Mouse (Mus musculus) retina, adult 2 months (tissue): ENCODE measurements around the gene Rpp25.

ENCODE experiments used
- DNase-seq: peaks from one replicate; pipeline ENCODE4 v3.0.0-alpha.2; 2012; ENCODE audit warnings: low read depth, low spot score

The Rpp25 gene

DNA sequence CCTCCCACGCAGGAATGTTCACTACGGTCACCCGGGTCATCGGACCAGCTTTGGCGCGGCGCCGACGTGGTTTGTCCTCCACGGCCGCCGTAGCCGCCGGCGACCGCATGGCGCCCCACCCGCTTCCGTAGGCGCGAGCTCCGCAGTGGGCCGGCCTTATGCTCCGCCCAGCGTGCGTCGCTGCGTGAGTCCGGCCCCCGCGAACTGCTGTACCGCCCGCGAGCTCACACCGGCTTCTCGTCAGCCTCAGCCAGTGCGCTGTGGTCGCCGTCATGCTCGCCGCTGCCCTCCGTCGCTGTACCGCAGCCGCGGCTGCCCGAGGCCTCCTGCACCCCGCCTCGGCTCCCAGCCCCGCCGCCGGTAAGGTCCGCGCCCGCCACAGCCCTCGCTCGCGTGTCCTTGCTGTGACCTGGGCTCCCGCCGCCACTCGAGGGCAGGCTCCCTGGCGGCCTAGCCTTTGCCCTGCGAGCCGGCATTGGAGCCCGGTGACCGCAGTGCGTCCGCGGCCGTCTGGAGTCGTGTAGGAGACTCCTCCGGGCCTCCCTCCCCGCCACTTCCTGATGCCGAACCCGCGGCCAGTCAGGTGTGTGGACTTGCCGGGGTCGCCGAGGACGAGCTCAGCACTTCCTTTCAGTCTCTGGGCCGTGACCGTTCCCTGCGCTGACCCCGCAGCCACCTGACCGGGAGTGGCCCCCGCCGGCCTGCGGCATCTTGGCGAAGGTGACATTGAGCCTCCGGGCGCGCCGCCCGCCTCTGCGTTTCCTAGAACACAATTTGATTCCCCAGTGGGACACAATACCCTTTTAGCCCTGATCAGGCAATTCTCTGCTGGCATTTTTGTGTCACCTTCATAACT is 17.5 kb downstream of the Rpp25 start, which contains the start of gene Cox5a:
Gene Cox5a, plus strand, starts transcription at position 219 of the 856 bp plus-strand sequence.
- DNase-seq: peak; percentile 83

DNA sequence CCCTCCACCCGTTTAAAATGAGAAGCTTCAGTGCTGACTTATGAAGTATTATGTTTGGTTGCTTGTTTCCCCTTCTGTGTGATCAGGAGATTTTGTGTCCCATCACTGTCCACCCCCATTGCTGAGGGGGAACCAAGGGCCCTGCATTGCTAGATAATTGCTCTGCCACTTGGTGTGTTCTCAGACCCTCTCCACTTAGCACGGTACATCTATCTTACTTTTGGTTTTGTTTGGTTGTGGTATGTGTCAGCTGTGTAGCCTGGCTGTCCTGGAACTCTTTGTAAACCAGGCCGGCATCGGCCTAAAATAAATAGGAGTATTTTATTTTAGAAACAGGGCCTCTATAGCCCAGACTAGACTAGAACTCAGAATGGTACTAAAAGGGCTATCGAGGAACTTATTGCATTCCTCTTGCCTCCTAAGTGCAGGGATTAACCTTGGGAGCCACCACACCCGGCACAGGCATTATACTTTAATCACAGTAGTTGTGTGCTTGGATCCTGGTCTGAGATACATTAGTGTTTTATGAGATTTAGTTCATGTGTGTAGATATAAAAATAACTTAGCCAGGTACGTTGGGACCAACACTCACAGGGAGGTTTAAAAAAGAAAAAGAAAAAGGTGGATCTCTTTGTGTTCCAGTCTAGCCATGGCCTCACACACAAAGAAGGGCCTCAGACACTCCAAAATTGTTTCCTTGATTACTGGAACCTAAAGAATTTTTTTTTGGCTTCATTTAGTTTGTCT is 18.5 kb downstream of the Rpp25 start:
- no peak for DNase-seq

DNA sequence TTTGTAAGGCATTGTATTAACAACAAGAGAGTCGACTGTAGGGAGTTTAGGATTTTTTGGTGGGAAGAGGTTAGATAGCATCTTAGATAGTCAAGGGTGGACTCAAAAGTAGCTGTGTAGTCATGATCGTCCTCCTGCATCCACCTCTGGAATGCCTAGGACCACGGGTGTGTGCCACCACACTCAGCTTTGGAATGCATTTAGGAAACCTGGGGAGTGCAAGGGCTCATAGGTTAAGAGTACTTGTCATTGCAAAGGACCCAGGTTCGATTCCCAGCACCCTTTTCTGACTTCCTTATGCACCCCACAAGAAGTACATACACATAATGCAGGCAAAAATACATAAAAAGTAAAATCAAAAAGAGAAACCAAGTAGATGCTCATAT is 19.0 kb downstream of the Rpp25 start:
- DNase-seq: no peak

DNA sequence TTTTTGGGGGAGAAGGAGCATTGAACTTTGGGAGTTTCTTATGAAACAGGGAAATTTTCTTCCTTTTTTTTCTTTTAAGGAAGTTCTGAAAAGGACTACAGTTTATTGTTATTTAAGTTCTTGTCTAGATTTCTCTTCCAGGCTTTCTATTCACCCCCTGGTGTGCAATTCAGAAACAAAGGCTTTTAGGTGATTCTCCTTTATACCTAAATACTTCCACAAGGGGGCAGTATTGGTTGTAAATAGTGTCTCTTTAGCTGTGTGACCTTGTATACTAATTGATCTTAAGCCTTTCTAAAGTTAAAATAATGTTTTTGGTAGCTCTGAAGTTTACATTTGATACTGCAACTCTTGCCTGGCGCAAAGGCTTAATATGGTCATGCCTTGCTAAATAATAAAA is 19.9 kb downstream of the Rpp25 start:
- no peak for DNase-seq

DNA sequence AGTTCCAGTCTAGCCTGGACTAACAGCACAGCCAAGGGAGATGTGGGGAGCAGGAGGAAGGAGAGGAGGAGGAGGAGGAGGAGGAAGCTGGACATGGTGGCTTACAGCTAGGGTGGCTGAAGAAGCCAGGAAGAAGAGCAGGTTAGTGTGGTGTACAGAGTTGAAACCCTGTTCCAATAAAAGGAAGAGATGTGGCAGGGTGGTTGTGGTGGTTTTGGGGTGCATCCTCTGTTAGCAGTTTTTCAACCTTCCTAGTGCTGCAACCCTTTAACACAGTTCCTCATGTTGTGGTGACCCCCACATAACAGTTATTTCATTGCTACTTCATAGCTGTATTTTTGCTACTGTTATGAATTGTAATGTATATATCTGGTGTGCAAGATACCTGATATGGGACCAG is 20.6 kb downstream of the Rpp25 start:
- DNase-seq: no peak

DNA sequence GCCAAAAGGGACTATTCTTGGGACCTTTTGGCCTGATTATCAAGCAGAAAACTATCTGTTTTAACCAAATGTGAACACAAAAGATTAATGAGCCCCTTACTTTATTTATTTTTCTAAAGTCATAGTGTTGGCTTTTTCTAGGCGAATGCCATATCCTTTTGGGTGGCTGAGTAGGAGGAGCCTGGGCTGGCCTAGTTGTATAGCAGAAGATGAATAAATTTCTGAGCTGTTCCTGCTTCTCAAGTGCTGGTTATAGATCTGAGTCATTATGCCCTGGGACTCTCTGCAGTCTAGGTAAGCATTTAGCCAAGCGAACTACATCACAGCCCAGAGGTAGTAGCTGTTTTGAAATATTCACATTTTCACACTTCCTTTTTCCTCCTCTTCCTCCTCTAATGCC is 21.7 kb downstream of the Rpp25 start:
- DNase-seq: no peak

DNA sequence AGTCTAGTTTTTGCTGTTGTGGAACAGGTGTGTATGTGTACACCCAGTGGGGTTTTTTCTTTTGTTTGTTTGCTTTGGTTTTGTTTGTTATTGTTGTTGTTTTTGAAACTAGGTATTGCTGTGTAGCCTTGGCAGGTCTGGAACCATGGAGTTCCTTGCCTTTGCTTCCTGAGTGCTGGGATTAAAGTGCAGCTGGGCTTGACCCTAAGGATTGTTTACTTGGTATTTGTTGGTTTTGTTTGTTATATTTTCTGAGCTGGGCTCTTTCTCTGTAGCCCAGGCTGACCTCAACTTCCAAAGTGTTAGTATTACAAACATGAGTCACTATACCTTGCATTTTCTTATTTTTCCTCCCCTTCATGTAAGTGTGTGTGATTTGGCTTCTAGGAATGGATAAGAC is 22.6 kb downstream of the Rpp25 start:
- no peak for DNase-seq

DNA sequence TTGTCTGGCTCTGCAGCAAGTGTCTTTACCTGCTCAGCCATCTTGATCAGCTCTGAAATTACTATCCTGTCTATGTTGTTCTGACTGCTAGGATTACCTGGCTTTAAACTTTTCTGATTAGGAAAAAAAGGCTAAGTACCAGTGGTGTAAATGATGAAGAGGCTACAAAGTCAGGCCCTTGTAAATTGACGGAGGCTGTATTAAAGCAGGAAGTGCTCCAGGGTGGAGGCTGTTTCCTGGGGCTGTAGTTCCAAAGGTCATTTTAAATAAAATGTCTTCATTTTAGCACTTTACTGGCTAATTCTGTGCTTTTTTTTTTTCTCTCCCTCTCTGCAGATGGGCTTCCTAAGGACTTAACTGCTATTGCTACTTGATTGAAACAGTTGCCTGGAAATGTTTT is 28.1 kb downstream of the Rpp25 start:
- DNase-seq: no peak

DNA sequence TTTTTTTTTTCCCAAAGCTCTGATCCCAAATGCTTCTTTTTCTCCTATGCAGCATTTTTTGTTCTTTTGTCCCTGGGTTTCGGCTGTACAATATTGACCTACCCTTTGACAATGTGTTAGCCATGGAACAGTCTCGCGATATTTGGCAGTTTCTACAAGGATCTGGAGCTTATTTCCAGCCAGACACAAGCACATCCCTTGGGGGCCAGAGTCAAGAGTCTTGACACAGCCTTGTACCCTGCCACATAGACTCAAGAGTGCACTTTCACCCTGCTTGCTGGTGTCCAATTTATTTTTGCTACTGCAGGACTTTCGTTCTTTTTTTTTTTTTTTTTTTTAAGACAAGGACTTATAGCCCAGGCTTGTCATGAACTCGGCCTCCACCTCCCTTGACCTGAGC is 32.5 kb downstream of the Rpp25 start:
- DNase-seq: no peak

DNA sequence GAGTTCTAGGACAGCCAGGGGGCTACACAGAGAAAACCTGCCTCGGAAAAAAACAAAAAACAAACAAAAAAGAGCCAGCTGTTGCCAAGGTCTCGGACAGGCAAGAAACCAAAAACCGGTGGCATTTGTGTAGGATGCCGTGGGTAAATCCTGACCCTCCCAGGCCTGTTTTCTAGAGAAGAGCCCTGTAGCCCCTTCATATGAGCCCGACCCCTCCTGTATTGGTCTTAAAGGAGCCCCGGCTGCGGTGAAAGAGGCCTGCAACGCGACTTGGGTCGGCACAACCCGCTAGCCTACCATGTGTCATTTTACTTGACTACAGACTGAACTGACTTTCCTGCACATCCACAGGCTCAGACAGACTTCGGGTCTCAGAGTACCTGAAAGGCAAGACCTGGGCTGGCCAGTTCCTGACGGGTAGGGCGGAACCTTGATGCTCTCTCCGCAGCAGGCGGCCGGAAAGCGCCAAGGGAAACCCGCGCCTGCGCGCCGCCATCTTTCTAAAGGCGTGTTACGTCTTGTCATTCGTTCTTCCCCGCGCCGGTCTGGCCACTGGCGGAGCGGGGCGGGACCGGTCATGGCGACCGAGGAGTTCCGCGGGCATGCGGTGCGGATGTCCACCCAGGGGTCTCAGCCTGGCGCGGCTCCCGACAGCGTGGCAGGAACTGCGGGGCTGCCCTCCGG is 33.4 kb downstream of the Rpp25 start, which contains the start of gene Fam219b:
Gene Fam219b, plus strand, starts transcription at position 485 of the 684 bp plus-strand sequence.
- DNase-seq: peak; percentile 80

DNA sequence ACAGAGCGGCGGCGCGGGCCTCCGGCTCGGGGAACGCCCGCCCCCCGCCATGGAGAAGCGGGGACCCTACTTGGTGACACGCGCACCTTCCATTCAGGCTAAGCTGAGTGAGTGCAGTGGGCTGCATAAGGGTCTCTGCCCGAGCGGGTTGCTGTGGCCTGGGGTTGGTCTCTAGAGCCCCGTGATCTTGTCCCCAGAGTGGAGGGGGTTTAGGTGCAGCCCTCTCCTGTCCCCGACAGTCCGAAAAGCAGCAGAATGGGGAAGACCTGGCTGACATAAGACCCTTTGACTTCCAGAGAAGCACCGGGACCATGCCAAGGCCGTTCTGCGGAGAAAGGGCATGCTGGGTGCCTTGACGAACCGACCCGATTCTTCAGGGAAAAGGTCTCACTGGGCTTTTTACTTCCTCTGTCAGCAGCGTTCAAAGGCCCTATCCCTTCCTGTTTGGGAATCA is 33.9 kb downstream of the Rpp25 start:
- no peak for DNase-seq

DNA sequence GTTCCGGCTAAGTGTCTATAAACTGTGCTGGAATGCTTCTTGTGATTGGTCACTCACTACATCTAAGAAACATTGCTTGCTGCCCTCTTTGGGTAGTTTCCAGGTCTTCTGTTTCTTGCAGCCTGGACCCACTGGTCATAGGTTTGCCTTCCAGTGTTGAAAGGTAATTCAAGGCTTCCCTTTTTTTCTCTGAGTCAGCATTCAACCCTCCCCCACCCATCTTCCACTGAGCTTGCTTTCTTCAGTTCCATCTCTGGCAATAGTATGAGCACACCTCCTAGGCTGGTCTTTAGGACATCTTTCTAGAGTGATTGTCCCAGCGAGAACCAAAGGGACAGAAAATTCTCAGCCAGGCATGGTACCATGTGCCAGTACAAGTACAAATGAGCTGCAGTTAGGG is 35.7 kb downstream of the Rpp25 start:
- no peak for DNase-seq

DNA sequence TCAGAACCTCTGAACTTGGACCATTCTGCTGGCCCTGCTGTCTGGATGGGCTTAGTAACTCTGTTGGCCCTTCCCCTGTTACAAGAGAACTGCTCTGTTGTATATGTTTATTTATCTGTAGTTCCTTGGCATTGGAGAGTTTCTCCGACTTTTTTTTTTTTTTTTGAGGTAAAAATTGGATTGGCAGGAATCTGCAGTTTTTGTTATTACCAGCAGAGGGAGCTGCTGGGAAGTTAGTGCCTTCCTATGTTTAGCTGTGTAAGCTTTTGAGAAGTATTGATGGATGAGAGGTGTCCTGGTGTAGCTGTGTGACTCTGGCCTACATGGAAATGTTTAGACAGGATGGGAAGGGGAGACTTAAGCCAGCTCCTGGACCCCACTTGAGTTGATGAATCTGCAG is 37.5 kb downstream of the Rpp25 start:
- no peak for DNase-seq

DNA sequence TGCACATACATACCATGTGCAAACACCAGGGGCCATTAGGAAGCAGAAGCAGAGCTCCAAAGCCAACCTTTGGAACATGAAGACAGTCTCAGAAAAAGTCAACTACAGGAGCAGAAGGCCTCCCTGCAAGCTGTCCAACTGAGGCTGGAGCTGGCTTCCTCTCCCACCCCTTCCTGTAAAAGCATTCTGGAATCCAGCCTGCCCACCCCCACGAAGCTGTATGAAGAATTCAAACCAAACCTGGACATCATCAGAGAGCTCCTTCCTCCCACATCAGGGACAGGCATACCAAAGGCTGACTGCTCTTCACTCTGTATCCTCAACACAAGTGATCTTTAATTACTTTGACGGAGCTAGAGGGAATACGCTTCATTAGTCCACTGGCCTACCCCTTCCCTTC is 40.1 kb downstream of the Rpp25 start:
- no peak for DNase-seq

DNA sequence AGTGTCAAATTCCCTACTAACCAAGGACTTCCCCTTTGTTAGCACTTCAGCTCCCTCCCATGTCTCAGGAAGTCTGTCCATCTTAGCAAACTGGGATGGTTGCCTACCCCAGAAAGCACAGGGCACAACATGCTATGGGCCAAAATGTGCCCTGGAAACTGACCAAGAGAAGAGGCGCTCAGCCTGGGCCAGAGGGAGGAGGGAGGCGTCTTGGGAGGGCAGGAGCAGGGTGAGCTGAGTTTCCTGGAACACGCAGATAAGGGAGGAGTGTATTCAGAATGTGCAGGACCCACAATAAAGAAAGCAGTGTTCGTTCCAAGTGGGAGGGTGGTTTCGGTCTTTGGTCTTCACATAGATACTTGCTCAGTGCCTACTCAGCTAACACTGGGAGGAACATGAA is 43.5 kb downstream of the Rpp25 start:
- DNase-seq: no peak

DNA sequence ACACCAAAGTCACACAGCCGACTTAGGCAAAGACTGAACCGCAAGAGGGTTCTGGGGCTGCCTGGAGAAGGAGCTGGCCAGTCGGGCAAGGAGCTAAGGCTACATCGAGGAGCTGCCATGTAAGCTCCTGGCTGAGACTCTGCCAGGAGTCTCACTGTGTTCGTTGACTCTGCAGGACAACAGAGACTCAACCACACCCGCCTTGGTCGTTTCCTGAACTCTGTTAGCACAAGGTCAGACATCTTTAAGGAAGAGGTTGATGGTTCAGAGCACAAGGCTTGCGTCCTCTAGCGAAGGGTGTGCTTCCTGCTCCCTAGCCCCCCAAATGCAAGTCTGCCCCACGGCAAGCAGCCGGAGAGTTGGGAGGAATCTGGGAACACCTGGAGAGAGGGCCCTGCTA is 44.0 kb downstream of the Rpp25 start:
- no peak for DNase-seq

DNA sequence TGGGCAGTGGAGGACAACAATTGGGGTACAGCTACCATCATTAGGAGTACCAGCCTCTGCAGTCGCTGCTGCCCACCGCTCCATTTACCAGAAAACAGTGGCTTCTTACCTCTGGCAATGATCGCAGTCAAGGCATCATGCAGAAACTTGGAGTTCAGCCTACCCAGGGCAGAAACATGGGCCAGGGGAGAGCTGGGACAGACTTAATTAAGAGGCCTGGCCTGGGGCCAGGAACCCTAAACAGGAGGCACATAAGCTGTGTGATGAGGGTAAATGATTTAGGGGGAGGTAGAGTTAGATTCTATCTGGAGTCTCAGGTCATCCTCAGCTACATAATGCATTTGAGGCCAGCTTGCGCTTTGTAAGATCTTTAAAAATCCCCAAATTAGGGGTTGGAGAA is 45.4 kb downstream of the Rpp25 start:
- no peak for DNase-seq

DNA sequence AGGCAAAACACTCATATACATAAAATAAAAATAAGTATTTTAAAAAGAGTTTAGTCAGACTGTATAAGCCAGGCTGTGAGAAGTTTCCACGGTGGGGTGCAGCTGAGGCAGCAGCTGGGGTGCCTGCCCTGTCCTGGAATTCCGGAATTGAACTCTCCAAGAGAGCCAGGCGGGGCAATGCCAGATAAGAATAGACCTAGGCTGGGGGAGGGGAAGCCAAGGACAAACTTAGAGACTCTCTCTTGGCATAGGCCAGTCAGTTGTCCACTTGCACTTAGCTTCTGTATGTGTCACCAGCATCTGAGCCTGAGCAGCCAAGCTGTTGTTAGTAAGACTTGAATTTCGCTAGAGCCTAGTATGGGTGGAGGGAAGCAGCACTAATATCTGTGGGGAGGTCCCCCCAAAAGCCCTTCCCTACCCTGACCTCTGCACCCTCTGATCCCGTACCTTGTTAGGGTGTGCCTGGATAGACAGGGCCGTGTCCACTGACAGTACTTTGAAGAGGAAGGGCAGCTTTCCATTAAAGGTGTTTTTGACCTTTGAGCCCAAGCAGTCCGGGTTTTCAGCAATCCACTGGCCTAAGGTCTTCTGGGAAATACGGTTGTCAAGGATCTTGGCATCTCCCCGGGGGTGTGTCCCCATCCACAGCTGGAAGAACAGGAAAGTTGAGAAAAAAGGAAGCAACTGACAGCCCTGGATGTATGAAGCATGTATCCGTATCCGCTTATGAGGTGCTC is 46.5 kb downstream of the Rpp25 start:
- no peak for DNase-seq

DNA sequence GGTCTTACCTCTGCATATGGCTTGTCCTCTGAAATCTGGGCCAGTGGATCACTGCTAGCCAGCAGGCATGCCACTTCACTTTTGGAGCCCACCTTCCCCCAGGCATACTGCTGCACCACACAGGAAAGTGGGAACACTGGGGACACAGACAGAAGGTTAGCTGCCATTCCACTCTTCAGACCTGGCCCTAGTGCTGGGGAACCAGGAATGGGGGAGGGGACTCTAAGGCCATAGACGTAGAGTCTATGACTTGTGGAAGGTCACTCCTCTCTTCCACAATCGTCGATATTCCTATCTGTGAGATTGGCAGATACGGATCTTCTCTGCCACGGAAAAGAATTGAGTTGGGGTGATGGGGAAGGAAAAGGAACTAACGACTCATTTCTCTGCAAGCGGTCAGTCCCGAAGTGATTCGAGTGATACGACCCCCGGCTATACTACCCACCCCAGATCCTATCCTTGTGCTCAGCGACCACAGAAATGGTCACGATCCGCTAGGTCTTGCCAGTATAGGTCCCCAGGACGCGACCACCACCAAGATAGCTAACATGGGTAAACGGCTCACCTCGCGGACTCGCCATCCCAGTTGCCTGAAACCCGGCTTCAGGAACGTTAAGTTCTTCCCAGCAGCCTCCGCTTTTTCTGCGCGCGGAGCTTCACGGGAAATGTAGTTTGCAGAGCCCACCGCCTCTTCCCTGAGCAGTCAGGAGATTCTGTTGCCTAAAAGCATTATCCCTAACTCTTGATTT is 48.5 kb downstream of the Rpp25 start, which contains the start of gene Mpi:
Gene Mpi, minus strand, starts transcription at position 625 of the 749 bp plus-strand sequence.
- peak; percentile 43 for DNase-seq

DNA sequence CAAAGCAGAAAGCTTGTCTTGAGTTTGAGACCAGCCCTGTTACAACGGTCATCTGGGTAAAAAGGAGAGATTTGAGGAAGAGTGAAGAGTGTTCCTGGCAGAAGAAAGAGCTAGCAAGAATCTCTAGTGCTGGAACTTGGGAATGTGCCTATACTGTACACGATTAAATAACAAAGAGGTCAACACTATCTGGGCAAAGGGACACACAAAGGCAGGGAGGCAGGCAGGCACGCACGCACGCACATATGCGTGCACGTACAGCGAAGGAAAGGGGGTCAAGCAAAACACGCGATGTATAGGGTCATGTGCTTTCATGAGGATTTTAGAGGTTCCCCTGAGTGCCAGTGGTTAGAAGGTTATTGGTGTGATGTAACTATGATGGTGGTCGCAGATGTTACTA is 49.3 kb downstream of the Rpp25 start:
- no peak for DNase-seq

DNA sequence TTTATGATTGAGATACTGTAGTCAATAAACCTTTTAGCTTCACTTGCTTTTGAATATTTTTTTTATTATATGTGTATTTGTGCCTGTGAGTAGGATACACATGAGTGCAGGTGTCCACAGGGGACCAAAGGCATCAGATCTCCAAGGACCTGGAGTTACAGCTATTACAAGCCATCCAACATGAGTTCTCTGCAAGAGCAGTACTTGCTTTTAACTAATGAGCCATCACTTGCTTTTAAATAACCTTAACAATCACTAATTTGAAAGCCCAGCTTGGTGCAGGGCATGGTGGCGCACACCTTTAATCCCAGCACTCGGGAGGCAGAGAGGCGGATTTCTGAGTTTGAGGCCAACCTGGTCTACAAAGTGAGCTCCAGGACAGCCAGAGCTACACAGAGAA is 50.9 kb downstream of the Rpp25 start:
- DNase-seq: no peak
